Mouse (Mus musculus): ENCODE results near the gene Sorcs3. TPM values are rescaled to one million over a fixed set of nuclear protein-coding genes. Genes with fewer than 3 reads are reported as not detected.

Gene Sorcs3
- total RNA-seq, 2 experiments from 2014 or later: 33.0 TPM

DNA sequence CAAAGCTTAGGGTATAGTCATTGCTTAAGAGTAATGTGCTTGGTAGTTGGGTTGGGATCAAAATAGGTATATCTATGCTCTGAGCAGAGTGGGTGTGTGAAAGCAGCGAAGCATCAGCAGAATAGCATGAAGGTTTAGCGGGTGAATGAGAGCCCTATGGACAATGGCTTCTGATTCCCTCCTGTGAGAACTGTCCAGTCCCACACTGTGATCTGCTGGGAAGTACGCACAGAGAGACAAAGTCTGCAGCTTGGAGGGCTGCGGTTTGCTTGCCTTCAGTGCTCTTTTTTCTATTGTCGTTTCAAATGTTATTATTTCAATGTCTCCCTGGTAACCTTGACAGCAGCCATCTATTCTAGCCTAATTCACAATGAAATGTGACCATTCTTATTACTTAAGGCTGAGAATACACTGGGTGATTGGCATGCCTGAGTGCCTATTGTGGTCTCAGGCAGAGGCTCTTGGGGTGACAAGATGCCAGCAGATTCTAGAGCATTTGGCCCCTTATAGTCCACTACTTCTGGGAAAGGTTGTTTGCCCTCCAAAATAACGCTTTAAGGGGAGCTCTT lies 520.1 kb downstream of the Sorcs3 start:
- DNase-seq: no peak

DNA sequence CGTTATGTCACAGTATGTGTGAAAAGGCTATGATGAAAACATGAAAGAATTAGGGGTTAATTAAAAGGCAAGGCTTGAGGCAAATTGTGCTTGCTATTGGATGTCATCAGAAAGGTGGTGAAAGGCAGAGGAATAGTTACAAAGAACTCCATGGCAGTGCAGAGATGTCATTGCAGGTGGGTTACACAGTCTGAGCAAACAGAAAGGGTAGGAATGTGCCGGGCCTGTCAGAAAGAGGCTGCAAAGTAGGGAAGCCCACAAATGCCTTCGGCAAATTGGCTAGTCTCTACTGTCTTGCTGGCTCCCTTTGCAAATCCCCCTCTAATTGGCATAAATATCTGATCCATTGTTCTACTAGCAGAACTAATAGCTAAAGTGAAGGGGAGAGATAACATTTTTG lies 521.2 kb downstream of the Sorcs3 start:
- no peak for DNase-seq

- DNase-seq: no peak
These were observed 521.8 kb downstream of the Sorcs3 start for GRCm38 (mm10) chr19:48727601-48728000.

GRCm38 (mm10) chr19:48731731-48732130 lies 525.9 kb downstream of the Sorcs3 start:
- no peak for DNase-seq

- no peak for DNase-seq
These were observed 528.5 kb downstream of the Sorcs3 start for GRCm38 (mm10) chr19:48734370-48734769.

DNA sequence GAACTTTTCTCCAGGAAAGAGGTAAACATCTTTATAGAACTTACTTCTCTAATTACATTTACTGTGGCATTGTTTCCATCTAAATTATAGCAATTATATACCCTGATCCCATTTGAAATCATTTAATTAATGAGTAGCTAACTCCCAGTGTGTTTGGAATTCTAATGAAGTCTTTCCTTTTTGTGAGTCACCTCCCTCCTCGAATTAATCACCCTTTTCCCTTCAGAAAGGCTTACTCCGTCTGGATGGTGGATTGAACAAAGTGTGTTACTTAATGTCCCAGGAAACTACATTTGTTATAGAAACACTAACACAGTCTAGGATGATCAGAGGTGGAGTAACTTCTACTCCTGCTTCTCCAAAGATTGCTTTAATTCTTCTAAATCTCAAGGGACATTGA lies 531.7 kb downstream of the Sorcs3 start:
- DNase-seq: no peak

DNA sequence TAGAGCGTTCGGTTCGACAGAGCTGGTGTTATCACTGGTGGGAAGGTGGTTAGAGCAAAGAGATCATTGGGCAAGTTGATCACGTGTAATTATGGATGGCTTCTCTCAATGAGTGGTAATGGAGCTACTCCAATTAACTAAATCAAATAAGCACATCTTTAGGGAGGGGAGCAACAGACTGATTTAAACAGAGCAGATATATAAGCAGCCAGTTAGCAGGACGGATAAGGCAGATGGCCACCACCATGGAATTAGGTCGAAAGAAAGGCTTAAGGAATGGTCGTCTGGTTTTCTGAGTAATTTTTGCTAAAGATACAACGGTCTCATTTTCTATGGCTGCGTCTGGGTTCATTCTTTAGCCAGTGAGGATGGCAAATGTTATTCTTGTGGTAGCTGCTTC lies 549.3 kb downstream of the Sorcs3 start:
- no peak for DNase-seq

- no peak for DNase-seq
These were observed 551.0 kb downstream of the Sorcs3 start for GRCm38 (mm10) chr19:48756831-48757230.

- DNase-seq: no peak
These were observed 560.7 kb downstream of the Sorcs3 start for GRCm38 (mm10) chr19:48766524-48766923.

- DNase-seq: no peak
These were observed 565.7 kb downstream of the Sorcs3 start for GRCm38 (mm10) chr19:48771565-48771964.

DNA sequence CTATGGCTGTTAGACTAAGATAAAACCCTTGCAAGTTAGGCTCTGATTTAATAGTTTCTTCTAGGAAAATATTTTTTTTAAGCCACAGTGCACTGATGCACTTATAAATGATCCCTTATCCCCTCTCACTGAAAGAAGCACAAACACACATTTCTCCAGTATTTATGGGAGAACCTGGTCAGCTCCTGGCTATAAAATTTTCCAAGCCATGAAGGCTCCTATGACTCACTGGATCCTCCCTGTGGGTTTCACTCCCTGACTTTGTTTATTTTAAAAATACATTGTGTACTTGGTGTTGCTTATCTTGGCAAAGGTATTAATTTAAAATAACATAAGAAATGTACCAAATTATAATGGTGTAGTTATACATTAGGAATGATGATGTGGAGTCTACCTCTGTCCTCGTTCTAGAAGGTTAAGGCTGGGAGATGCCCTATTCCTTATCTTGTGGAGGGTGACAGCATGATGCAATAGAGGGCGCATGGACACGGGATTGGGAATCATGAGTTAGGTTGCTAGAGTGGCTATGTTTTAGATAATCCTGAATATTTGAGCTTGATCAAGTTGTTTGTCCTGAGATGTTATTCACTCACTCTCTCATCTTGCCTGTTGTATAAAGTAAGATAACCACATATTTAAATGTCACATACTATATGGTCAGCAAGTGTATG lies 573.4 kb downstream of the Sorcs3 start:
- DNase-seq: no peak

GRCm38 (mm10) chr19:48780813-48781212 lies 575.0 kb downstream of the Sorcs3 start:
- no peak for DNase-seq

- DNase-seq: no peak
These were observed 576.3 kb downstream of the Sorcs3 start for GRCm38 (mm10) chr19:48782024-48782721.

- no peak for DNase-seq
These were observed 581.4 kb downstream of the Sorcs3 start for GRCm38 (mm10) chr19:48787269-48787668.

DNA sequence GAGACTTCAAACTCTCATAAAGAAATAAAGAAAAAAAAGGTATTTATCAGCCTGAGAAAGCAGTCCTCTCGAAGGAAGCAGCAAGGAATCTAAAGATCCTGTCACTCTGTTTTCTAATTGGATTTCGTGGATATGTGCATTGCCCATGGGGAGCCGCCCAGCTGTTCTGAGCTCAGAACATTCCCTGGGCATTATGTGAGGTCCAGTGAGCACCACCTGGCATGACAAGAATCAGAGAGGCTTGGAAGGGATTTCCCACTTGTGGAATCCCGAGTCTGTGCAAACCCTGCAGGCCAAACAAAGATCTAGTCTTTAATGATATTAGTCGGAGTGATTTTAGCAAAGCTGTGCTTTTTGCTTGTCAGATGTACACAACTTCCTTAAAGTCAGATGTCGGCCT lies 598.7 kb downstream of the Sorcs3 start:
- no peak for DNase-seq

DNA sequence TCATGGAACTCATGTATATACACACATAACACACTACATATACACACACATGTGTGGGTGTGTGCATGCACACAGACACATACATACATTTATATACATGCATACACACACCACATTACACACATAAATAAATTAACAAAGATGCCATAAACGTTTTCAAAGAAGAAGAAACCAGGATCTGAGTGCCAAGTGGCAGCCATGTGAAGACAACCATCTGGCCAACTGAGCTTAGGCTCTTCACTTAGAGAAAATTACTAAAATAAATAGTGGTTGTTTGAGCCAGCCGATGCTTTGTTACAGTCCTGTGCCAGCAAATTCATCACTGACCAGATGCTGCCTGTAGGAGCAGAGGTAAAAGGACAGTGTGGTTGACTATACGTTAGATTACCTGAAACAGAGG lies 605.7 kb downstream of the Sorcs3 start:
- DNase-seq: no peak

DNA sequence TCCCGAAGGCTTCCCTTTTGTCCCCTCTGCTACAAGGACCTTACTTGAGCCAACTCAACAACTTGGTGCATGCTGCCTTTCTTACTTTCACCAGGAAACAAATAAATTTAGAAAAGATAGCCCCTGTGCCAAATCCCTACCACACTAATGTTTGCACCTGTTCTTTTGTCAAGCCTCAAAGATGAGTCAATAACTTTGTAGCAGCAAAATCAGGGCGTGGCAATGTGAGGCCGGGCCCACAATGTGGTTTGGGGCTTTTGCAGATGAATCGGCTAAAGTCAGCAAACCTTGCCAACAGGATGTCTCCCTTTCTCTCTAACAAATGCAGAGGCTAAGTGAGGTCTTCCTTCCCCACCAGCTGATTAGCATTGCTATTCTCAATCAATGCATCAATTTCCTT lies 608.0 kb downstream of the Sorcs3 start:
- no peak for DNase-seq

DNA sequence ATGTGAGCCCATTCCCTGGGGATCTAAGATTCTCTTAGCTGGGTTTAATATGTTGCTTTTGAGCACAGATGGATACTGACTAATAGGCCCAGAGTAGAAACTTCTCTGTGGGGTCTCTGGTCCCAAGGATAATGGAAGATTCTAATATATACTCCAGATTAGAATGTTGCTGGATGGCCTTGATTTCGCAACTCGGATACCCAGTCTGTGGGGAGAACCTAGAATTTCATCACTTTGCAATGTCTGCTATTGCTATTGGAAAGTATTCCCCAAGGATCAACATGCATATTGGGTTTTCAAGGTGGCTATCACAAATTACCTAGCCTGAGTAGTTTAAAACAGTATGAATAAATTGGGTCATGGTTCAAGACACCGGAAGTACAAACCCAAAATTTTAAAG lies 609.2 kb downstream of the Sorcs3 start:
- DNase-seq: no peak

DNA sequence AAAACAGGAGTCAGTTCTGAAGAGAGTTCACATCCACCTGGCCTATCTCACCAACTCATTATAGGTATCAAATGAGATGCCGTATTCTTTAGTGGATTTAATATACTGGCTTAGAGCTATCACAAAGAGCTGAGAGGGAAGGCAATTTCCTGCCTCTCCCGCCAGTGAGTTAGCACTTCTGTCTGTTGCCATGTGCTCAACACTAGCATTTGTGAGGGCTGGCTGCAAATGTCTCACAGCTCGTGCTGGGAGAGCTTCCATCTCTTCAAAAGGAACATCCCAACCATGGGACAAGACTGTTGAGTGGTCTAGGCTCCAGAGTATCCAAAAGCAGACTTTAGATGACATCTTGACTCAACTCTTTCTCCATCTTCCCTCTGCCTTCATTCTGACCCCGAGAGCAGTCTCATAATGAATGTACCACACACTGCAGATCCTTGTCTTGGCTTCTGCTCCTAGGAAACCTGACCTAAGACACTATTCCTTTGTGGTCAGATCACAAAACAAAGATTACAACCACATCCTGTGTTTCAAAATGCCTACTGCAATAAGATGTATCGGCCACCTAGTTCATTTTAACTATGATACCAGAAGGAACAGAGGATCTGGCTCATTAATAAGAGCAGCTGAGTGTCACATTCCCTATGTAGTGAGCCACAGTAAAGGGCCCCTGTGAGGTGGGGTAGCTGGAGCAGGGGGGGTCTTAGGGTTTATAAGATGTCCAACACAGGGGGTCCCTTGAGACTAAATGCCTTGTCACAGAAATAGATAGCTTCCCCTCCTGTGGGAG lies 614.9 kb downstream of the Sorcs3 start:
- DNase-seq: peak in 1 of 2 experiments; percentile 11

DNA sequence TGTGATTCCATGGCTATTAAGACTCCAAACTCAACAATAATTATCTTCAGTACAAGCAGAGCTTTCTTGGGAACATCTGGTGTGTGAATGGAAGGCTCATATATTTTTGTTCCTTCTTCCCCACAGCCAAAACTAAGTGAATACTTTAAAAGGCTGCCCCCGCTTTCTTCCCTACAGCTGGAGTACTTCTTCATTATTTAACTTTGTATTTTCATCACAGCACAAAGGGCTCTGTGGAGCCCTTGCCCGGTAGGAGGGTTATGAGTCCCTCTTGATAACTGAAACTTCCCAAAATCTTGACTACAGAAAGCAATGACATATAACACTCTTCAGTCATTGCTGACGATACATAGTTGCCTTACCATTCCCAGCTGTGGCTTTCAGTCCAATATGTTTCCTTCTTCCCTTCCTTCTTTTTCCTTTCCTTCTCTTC lies 615.5 kb downstream of the Sorcs3 start:
- no peak for DNase-seq

DNA sequence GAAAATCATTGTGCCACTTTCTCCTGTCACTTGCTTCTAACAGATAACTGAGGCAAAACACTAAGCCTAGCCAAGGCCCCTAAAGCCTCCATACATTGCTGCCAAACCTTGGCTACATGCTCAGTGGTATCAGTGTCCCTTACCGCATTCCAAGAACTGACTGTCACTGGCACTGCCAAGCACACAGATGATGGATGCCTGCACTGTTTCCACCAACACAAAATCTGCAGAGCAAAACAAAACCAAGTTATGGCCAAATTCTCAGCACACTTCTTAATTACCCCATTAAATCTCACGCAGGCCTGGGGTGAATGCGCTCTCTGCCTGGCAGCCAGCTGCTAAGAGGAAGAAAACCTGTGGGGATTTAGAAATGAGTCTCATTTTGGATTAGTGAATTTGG lies 628.5 kb downstream of the Sorcs3 start:
- DNase-seq: peak in 1 of 2 experiments; percentile 14

DNA sequence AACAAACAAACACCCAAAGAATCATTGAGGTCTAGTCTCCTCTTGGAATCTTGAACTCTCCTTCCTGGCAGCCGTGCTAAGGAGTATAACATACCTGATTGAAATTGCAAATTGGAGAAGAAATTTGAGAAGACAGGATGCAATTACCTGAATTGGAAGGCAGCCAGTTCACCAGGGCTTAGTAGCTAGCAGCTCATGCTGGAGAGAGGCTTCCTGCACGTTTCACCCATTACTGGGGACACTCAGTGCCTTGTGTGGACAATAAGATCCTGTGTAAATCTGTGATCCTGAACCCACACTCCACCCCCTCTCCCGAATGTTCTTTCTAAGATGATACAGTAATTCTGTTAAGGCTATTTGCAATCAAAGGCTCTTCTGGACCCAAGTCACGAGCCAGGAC lies 633.6 kb downstream of the Sorcs3 start:
- DNase-seq: no peak

GRCm38 (mm10) chr19:48847700-48848099 lies 641.9 kb downstream of the Sorcs3 start:
- DNase-seq: no peak
